Mouse (Mus musculus) megakaryocyte, embryonic 14.5 days (primary cell): ENCODE measurements around the gene Tmem114. TPM values are rescaled to one million over a fixed set of nuclear protein-coding genes. Genes with fewer than 3 reads are reported as not detected.

Experiments
- H3K27me3 ChIP-seq: replicated peaks from 2 replicates; pipeline ENCODE3; 2012; ENCODE audit warnings: inconsistent platforms
- H3K36me3 ChIP-seq: replicated peaks from 2 replicates; pipeline ENCODE3; 2012; ENCODE audit warnings: low read length, inconsistent platforms, mixed read lengths
- H3K4me1 ChIP-seq: 2 replicates; pipeline ENCODE4 v1.6.1; 2012; ENCODE audit warnings: inconsistent platforms
- H3K4me3 ChIP-seq: replicated peaks from 2 replicates; pipeline ENCODE3; 2012; ENCODE audit warnings: moderate library complexity, mild to moderate bottlenecking, inconsistent platforms
- H3K9me3 ChIP-seq: 2 replicates; pipeline ENCODE4 v1.6.1; 2012; ENCODE audit warnings: inconsistent platforms
- FLI1 ChIP-seq: IDR thresholded peaks from 2 replicates; pipeline ENCODE4 v1.6.1; 2012; ENCODE audit warnings: low read length, inconsistent platforms, mixed read lengths
- GATA1 ChIP-seq: IDR thresholded peaks from 3 replicates; pipeline ENCODE4 v1.6.1; 2012; ENCODE audit warnings: mixed read lengths, low read length, inconsistent platforms, borderline replicate concordance
- polyA plus RNA-seq: library from polyadenylated mRNA; stranded (reverse); fragments of >175 nt; gene quantifications from 2 replicates; pipeline ENCODE4 v1.2.3, GENCODE M21; 2012; ENCODE audit warnings: low replicate concordance; ENCODE audit not compliant: insufficient read depth

Tmem114 gene
- polyA plus RNA-seq, 1 experiment = not detected

- Histone ChIP-seq H3K9me3 (no peaks in the 10 kb centered on the region), H3K4me1 (peaks cover 23% of the 10 kb centered on the region), H3K36me3 (no peaks in the 10 kb centered on the region), H3K27me3 (peaks cover 61% of the 10 kb centered on the region), H3K4me3 (no peak overlapping the region)
- TF ChIP-seq GATA1 (no peak), FLI1 (no peak)
Measured at GRCm38 (mm10) chr16:8413441-8413840, 11.5 kb downstream of the Tmem114 start.

GRCm38 (mm10) chr16:8412213-8412612 is 12.7 kb downstream of the Tmem114 start:
- H3K9me3 ChIP-seq = peaks cover 4% of the 10 kb centered on the region
- TF ChIP-seq GATA1 (no peak), FLI1 (no peak)
- peaks cover 20% of the 10 kb centered on the region for H3K4me1 ChIP-seq
- no peak overlapping the region for H3K4me3 ChIP-seq
- peaks cover 62% of the 10 kb centered on the region for H3K27me3 ChIP-seq
- H3K36me3 ChIP-seq = no peaks in the 10 kb centered on the region

GRCm38 (mm10) chr16:8409197-8409596 is 15.7 kb downstream of the Tmem114 start:
- Histone ChIP-seq H3K27me3 (peaks cover 57% of the 10 kb centered on the region), H3K4me3 (no peak overlapping the region), H3K4me1 (peaks cover 15% of the 10 kb centered on the region), H3K9me3 (peaks cover 4% of the 10 kb centered on the region), H3K36me3 (no peaks in the 10 kb centered on the region)
- TF ChIP-seq FLI1 = no peak
- no peak for TF ChIP-seq GATA1

GRCm38 (mm10) chr16:8406708-8407107 is 18.2 kb downstream of the Tmem114 start:
- Histone ChIP-seq H3K36me3 (no peaks in the 10 kb centered on the region), H3K27me3 (peaks cover 44% of the 10 kb centered on the region), H3K9me3 (peaks cover 4% of the 10 kb centered on the region), H3K4me1 (peaks cover 10% of the 10 kb centered on the region; the same call in 1 of the 2 replicates), H3K4me3 (no peak overlapping the region)
- TF ChIP-seq FLI1 = no peak
- no peak for TF ChIP-seq GATA1

GRCm38 (mm10) chr16:8402663-8403062 is 22.3 kb downstream of the Tmem114 start:
- Histone ChIP-seq H3K4me3 (no peak overlapping the region), H3K9me3 (peaks cover under 1% of the 10 kb centered on the region; the same call in 1 of the 2 replicates), H3K4me1 (no peaks in the 10 kb centered on the region; the same call in 1 of the 2 replicates), H3K27me3 (peaks cover 25% of the 10 kb centered on the region), H3K36me3 (no peaks in the 10 kb centered on the region)
- TF ChIP-seq GATA1 = no peak
- TF ChIP-seq FLI1 = no peak

- Histone ChIP-seq H3K4me3 (no peak overlapping the region), H3K9me3 (no peaks in the 10 kb centered on the region), H3K36me3 (no peaks in the 10 kb centered on the region), H3K27me3 (peaks cover 27% of the 10 kb centered on the region), H3K4me1 (no peaks in the 10 kb centered on the region)
- TF ChIP-seq GATA1 (no peak), FLI1 (no peak)
Measured at GRCm38 (mm10) chr16:8401171-8401955, 23.6 kb downstream of the Tmem114 start.

GRCm38 (mm10) chr16:8399868-8400267 is 25.1 kb downstream of the Tmem114 start:
- Histone ChIP-seq H3K36me3 (no peaks in the 10 kb centered on the region), H3K9me3 (no peaks in the 10 kb centered on the region), H3K27me3 (peaks cover 17% of the 10 kb centered on the region), H3K4me1 (no peaks in the 10 kb centered on the region), H3K4me3 (no peak overlapping the region)
- TF ChIP-seq GATA1 (no peak), FLI1 (no peak)

- no peak for TF ChIP-seq GATA1
- TF ChIP-seq FLI1 = no peak
- Histone ChIP-seq H3K27me3 (peaks cover 12% of the 10 kb centered on the region), H3K4me1 (no peaks in the 10 kb centered on the region), H3K9me3 (no peaks in the 10 kb centered on the region), H3K36me3 (no peaks in the 10 kb centered on the region), H3K4me3 (no peak overlapping the region)
Measured at GRCm38 (mm10) chr16:8394946-8395345, 30.0 kb downstream of the Tmem114 start.

- Histone ChIP-seq H3K4me1 (no peaks in the 10 kb centered on the region), H3K36me3 (no peaks in the 10 kb centered on the region), H3K4me3 (no peak overlapping the region), H3K27me3 (peaks cover 8% of the 10 kb centered on the region), H3K9me3 (no peaks in the 10 kb centered on the region)
- TF ChIP-seq GATA1 (no peak), FLI1 (no peak)
Measured at GRCm38 (mm10) chr16:8388491-8388890, 36.4 kb downstream of the Tmem114 start.

- Histone ChIP-seq H3K9me3 (no peaks in the 10 kb centered on the region), H3K27me3 (peaks cover 4% of the 10 kb centered on the region), H3K4me3 (no peak overlapping the region), H3K36me3 (no peaks in the 10 kb centered on the region), H3K4me1 (no peaks in the 10 kb centered on the region)
- TF ChIP-seq GATA1 = no peak
- TF ChIP-seq FLI1 = no peak
Measured at GRCm38 (mm10) chr16:8386386-8386785, 38.5 kb downstream of the Tmem114 start.
